Mouse (Mus musculus): ENCODE measurements around the gene Nipa1.

DNA sequence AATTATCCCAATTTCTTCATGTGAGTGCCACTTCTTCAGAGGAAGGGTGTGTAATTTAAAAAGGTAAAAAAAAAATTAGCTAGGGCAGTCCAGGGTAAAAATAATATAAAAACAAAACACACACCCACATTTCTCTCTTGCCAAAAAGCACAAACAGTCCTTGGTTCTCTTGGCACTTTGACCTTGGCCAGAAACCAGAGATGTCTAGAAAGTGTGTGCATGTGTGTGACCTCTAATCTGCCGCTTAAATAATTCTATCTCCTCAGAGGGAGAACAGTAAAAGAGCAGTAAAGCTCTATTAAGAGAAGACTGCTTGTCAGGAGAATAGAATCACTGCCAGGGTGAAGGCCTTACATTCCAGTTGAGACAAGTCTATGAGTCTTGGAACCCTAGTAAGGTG lies 27.4 kb upstream of the Nipa1 start:
- TF ChIP-seq CTCF (conservative IDR thresholded peaks at IDR 0.05; ENCODE audit: insufficient read depth, insufficient read length, low read depth, low read length) (no peak), POLR2A (IDR thresholded peaks at IDR 0.05; ENCODE audit: low read depth, low read length) (no peak)
